Mouse (Mus musculus): ENCODE measurements around the gene Pyurf.
A peak's percentile ranks its signal among the peaks of the same experiment; 100 is the strongest.

Gene Pyurf

DNA sequence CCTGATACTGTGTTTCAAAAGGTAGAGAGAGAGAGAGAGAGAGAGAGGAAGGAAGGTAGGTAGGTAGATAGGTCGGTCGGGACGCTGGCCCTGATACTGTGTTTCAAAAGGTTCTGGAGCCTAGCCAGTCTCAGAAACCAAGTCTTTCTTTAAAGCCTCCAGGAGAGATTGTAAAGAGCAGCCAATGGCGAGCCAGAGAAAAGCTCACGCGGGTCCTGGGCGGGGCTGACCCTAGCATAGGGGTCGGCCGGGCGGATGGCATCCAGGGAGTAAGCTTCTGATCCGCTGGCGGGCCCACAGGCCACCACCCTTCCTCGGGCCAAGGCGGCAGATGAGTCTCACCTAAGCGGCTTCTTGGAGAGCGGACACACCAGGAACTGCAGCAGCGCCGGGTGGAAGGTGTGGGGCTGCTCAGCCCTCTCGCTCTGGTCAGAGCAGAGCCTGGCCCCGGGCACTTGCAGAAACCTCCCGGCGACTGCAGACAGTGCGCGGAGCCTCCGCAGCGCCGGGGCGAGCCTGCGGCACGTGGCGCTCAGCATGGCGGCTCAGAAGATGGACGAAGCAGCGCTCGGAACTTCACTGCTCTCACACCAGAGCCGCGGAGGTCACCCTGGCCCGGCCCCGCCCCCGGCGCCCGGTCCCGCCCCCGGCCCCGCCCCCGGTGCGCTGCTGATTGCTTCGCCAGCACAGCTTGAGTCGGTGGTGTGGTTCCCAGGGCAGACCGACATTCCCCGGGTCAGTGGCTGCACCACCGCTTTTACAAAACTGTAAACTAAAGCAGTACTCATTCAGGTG is at the start of gene Pyurf:
Gene Pyurf, minus strand, starts transcription at position 612 of the 795 bp plus-strand sequence.
- DNase-seq (ENCODE audit: low read depth) = peak; percentile 87

- DNase-seq (ENCODE audit: low read depth) = no peak
These were observed 29.5 kb upstream of the Pyurf start for GRCm38 (mm10) chr6:57721347-57721746.

GRCm38 (mm10) chr6:57711726-57712125 is 19.8 kb upstream of the Pyurf start:
- no peak for DNase-seq (ENCODE audit: low read depth)

GRCm38 (mm10) chr6:57706721-57707120 is 14.8 kb upstream of the Pyurf start:
- no peak for DNase-seq (ENCODE audit: low read depth)

GRCm38 (mm10) chr6:57703703-57704102 is 11.8 kb upstream of the Pyurf start:
- no peak for DNase-seq (ENCODE audit: low read depth)

- peak; percentile 92 for DNase-seq (ENCODE audit: low read depth)
These were observed 11.0 kb upstream of the Pyurf start for GRCm38 (mm10) chr6:57702743-57703499.

DNA sequence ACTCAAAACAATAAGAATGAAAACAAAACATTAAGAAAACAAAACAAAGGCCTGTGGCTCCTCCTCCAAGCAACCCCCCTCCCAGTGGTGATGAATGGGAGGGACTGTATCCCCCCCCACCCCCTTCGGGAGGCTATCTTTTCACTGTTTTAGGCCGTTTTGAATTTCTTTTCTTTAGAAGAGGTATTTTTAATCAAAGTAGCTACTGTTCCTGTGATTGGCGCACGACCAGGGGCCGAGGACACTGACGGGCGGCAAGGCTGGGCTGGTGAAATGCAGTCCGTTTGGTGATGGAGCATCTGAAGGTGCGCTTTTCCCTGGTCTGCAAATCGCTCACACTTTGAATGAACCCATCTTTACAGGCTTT is 10.5 kb upstream of the Pyurf start, which contains the start of gene Lancl2:
Gene Lancl2, plus strand, starts transcription at position 165 of the 367 bp plus-strand sequence.
- no peak for DNase-seq (ENCODE audit: low read depth)

DNA sequence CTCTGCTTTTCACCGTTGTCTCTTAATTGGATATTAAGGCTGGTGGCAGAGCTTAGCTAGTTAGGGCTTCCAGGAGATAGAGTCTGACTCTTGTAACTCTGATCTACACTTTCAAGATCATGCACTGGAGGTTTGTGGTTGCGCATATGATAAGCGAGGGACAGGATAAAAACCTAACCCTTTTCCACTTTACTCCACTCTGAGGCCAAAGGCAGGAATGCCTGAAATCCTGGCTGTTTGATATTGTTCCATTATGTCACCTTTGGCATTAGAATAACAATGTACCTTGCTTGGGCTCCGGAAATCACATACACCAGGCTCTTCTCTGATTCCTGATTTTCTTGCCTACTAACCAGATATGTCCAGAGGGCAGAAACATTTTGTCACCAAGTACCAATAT is 9.8 kb upstream of the Pyurf start:
- DNase-seq (ENCODE audit: low read depth) = no peak

DNA sequence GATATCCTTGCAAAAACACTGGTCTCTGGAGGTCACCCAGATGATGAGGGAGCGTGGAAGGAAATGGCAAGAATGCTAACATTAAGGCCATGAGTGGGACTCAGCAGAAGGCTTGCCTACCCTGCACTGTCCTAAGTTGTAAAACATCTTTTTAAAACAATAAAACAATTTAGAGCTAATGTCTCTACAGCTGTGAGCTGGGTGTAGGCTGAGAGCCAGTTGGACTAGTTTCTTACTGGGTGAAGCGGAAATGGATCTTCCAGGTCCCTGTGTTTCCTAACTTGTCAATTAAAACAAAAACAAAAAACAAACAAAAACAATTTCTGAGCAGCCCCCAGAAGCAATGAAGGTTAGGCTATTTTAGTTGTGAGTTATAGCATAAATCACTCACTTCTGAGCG is 1.2 kb upstream of the Pyurf start:
- DNase-seq (ENCODE audit: low read depth) = no peak

DNA sequence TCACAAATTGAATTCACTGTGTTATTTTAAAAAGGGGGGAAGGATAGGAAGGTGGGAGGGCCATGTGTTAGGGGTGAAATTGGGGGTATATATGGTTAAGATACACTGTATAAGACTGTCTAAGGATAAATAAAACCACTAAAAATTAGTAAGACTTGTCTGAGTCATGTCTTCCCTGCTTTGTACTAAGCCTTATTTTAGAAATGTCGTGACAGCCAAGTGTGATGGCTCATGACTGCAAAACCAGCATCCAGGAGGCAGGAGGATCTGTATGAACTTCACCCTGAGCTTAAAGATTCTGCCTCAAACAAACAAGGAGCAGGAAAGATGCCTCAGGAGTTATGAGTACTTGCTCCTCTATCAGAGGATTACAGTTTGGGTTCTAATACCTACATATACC is 7.7 kb downstream of the Pyurf start:
- DNase-seq (ENCODE audit: low read depth) = no peak

GRCm38 (mm10) chr6:57661295-57661694 is 30.6 kb downstream of the Pyurf start:
- no peak for DNase-seq (ENCODE audit: low read depth)

GRCm38 (mm10) chr6:57647256-57647655 is 44.6 kb downstream of the Pyurf start:
- no peak for DNase-seq (ENCODE audit: low read depth)

GRCm38 (mm10) chr6:57641789-57642188 is 50.1 kb downstream of the Pyurf start:
- no peak for DNase-seq (ENCODE audit: low read depth)

DNA sequence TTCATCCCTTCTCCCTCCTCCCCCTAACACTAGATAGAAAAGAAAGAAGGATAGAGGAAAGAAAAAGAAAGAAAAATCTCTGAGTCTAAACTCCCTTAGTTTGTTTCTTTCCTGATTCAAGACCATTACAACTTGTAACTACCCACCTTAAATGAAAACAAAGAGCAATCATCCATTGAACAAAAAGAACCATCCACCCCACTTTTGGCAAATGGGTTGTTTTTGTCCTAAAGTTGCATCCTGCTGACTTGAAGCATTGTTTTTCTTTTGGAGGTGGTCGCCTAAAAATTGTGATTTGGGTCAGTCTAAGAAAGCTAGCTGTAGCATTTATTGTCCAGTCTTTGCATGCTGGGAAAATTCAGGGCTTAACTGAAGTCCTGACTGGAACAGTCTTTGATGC is 52.3 kb downstream of the Pyurf start:
- no peak for DNase-seq (ENCODE audit: low read depth)

All from c-Kit-positive CD71-positive TER-119-negative erythroid progenitor cells, embryonic 14.5 days (primary cell).